Mouse (Mus musculus) MEL (cell line): ENCODE measurements around the gene Gm10803. TPM values are rescaled to one million over a fixed set of nuclear protein-coding genes. Genes with fewer than 3 reads are reported as not detected.

Experiments
- DNase-seq: peaks from one replicate; pipeline ENCODE4 v3.0.0; 2011; ENCODE audit warnings: low read depth, low spot score
- H3K27ac ChIP-seq: 2 replicates; pipeline ENCODE4 v1.5.1; 2012; ENCODE audit warnings: low read depth, mild to moderate bottlenecking, control low read depth, low read length, moderate library complexity; ENCODE audit not compliant: control insufficient read depth
- H3K27me3 ChIP-seq, 2 experiments: fragments of 150-350 bp in 1 of 2; sonication (generic) in 1 of 2; 2 replicates each; pipeline ENCODE4 v1.6.1; 2012; ENCODE audit warnings: low read length in 2 of 2, mild to moderate bottlenecking in 2 of 2, improper control_type of control experiment in 1 of 2, moderate library complexity in 1 of 2; ENCODE audit not compliant: insufficient read depth in 2 of 2, control insufficient read depth in 1 of 2
- H3K36me3 ChIP-seq, 2 experiments: 2 replicates each; pipeline ENCODE4 v1.6.1; 2012 to 2014; ENCODE audit warnings: low read length in 2 of 2, improper control_type of control experiment in 1 of 2, inconsistent platforms in 1 of 2, mild to moderate bottlenecking in 1 of 2; ENCODE audit not compliant: insufficient read depth in 2 of 2, control insufficient read depth in 1 of 2
- H3K4me1 ChIP-seq, 2 experiments: fragments of 150-350 bp in 1 of 2; sonication (generic) in 1 of 2; 2 replicates each; pipeline ENCODE4 v1.6.1; 2012; ENCODE audit warnings: low read length in 2 of 2, improper control_type of control experiment in 1 of 2, mild to moderate bottlenecking in 1 of 2; ENCODE audit not compliant: insufficient read depth in 2 of 2, control insufficient read depth in 1 of 2
- H3K4me3 ChIP-seq, 2 experiments: fragments of 150-350 bp in 1 of 2; sonication (generic) in 1 of 2; 2 replicates each; pipeline ENCODE4 v1.5.1; 2012; ENCODE audit warnings: low read depth in 2 of 2, low read length in 2 of 2, mild to moderate bottlenecking in 2 of 2, moderate library complexity in 2 of 2, control low read depth in 1 of 2, improper control_type of control experiment in 1 of 2; ENCODE audit not compliant: control insufficient read depth in 1 of 2, insufficient read depth in 1 of 2
- H3K79me2 ChIP-seq: 2 replicates; pipeline ENCODE4 v1.6.1; 2012; ENCODE audit warnings: mild to moderate bottlenecking, low read length, moderate library complexity; ENCODE audit not compliant: control insufficient read depth, poor library complexity, insufficient read depth
- H3K9ac ChIP-seq: 2 replicates; pipeline ENCODE4 v1.6.1; 2012; ENCODE audit warnings: low read depth, mild to moderate bottlenecking, control low read depth, low read length, moderate library complexity; ENCODE audit not compliant: control insufficient read depth, poor library complexity, severe bottlenecking
- H3K9me3 ChIP-seq: fragments of 150-350 bp; sonication (generic); replicated peaks from 2 replicates; pipeline ENCODE4 v1.6.1; 2012; ENCODE audit warnings: mild to moderate bottlenecking, low read length, improper control_type of control experiment, moderate library complexity; ENCODE audit not compliant: insufficient read depth
- BHLHE40 ChIP-seq: IDR thresholded peaks from 2 replicates; pipeline ENCODE4 v1.6.1; 2012; ENCODE audit warnings: low read depth, mild to moderate bottlenecking, inconsistent platforms, low read length, improper control_type of control experiment, borderline replicate concordance
- CHD1 ChIP-seq: IDR thresholded peaks from 2 replicates; pipeline ENCODE4 v1.6.1; 2012; ENCODE audit warnings: low read depth, mild to moderate bottlenecking, inconsistent platforms, low read length, improper control_type of control experiment
- CHD2 ChIP-seq: IDR thresholded peaks from 2 replicates; pipeline ENCODE4 v1.6.1; 2011; ENCODE audit warnings: low read length, improper control_type of control experiment
- ELF1 ChIP-seq: IDR thresholded peaks from 2 replicates; pipeline ENCODE4 v1.6.1; 2014; ENCODE audit warnings: low read depth, mild to moderate bottlenecking, inconsistent platforms, low read length, improper control_type of control experiment, moderate library complexity
- ETS1 ChIP-seq: IDR thresholded peaks from 2 replicates; pipeline ENCODE4 v1.6.1; 2012; ENCODE audit warnings: low read depth, mild to moderate bottlenecking, inconsistent platforms, low read length, improper control_type of control experiment, moderate library complexity
- GATA1 ChIP-seq: IDR thresholded peaks from 2 replicates; pipeline ENCODE4 v1.6.1; 2011; ENCODE audit warnings: low read depth, low read length, improper control_type of control experiment
- KAT2A ChIP-seq: conservative IDR thresholded peaks from 2 replicates; pipeline ENCODE4 v1.6.1; 2012; ENCODE audit warnings: low read depth, low read length, improper control_type of control experiment, inconsistent platforms
- MAFK ChIP-seq: IDR thresholded peaks from 2 replicates; pipeline ENCODE4 v1.6.1; 2011; ENCODE audit warnings: low read depth, mild to moderate bottlenecking, low read length, improper control_type of control experiment, borderline replicate concordance
- MAX ChIP-seq: IDR thresholded peaks from 2 replicates; pipeline ENCODE4 v1.6.1; 2011; ENCODE audit warnings: low read length, improper control_type of control experiment
- MAZ ChIP-seq: IDR thresholded peaks from 2 replicates; pipeline ENCODE4 v1.6.1; 2012; ENCODE audit warnings: low read depth, mild to moderate bottlenecking, inconsistent platforms, low read length, improper control_type of control experiment
- MEF2A ChIP-seq: IDR thresholded peaks from 2 replicates; pipeline ENCODE4 v1.6.1; 2014; ENCODE audit warnings: low read depth, mild to moderate bottlenecking, inconsistent platforms, low read length, improper control_type of control experiment; ENCODE audit not compliant: poor library complexity, insufficient replicate concordance, severe bottlenecking; ENCODE audit errors: extremely low read depth
- NELFE ChIP-seq: IDR thresholded peaks from 2 replicates; pipeline ENCODE4 v1.6.1; 2011; ENCODE audit warnings: low read depth, low read length, improper control_type of control experiment
- NRF1 ChIP-seq: IDR thresholded peaks from 2 replicates; pipeline ENCODE4 v1.6.1; 2014; ENCODE audit warnings: low read depth, mild to moderate bottlenecking, inconsistent platforms, low read length, improper control_type of control experiment, moderate library complexity; ENCODE audit not compliant: poor library complexity, insufficient read depth, severe bottlenecking
- POLR2A ChIP-seq, 2 experiments: IDR thresholded peaks; 2 replicates each; pipeline ENCODE4 v1.6.1; 2011 to 2012; ENCODE audit warnings: low read length in 2 of 2, mild to moderate bottlenecking in 2 of 2, control low read depth in 1 of 2, improper control_type of control experiment in 1 of 2, low read depth in 1 of 2, moderate library complexity in 1 of 2; ENCODE audit not compliant: control insufficient read depth in 1 of 2, insufficient read depth in 1 of 2, poor library complexity in 1 of 2
- POLR2AphosphoS2 ChIP-seq: IDR thresholded peaks from 2 replicates; pipeline ENCODE4 v1.6.1; 2011; ENCODE audit warnings: low read length, improper control_type of control experiment
- SMC3 ChIP-seq: IDR thresholded peaks from 2 replicates; pipeline ENCODE4 v1.6.1; 2011; ENCODE audit warnings: low read depth, low read length, improper control_type of control experiment
- UBTF ChIP-seq: IDR thresholded peaks from 2 replicates; pipeline ENCODE4 v1.6.1; 2012; ENCODE audit warnings: low read depth, mild to moderate bottlenecking, inconsistent platforms, low read length, improper control_type of control experiment, moderate library complexity, borderline replicate concordance; ENCODE audit not compliant: insufficient read depth
- USF1 ChIP-seq: IDR thresholded peaks from 2 replicates; pipeline ENCODE4 v1.6.1; 2014; ENCODE audit warnings: low read depth, mild to moderate bottlenecking, inconsistent platforms, low read length, improper control_type of control experiment, moderate library complexity
- ZC3H11A ChIP-seq: IDR thresholded peaks from 2 replicates; pipeline ENCODE4 v1.6.1; 2012; ENCODE audit warnings: low read depth, mild to moderate bottlenecking, inconsistent platforms, low read length, improper control_type of control experiment
- ZNF384 ChIP-seq: IDR thresholded peaks from 2 replicates; pipeline ENCODE4 v1.6.1; 2012; ENCODE audit warnings: low read depth, mild to moderate bottlenecking, inconsistent platforms, low read length, improper control_type of control experiment
- polyA plus RNA-seq, 2 experiments: library from polyadenylated mRNA; stranded (reverse) in 1 of 2; unstranded in 1 of 2; fragments of >175 nt in 1 of 2; fragments of >200 nt in 1 of 2; gene quantifications; 2 replicates each; pipeline versions ENCODE4 v1.2.1 to v1.2.4; 2012; ENCODE audit warnings: low replicate concordance in 2 of 2, low read depth in 1 of 2; ENCODE audit not compliant: insufficient read length in 2 of 2, insufficient read depth in 1 of 2, missing spikeins in 1 of 2
- total RNA-seq: library from RNA; depleted of rRNA; stranded (reverse); fragments of 300-350 nt; gene quantifications from 2 replicates; pipeline ENCODE4 v1.2.3, GENCODE M21; 2012

Gene Gm10803
- total and polyA plus RNA-seq, 3 experiments: not detected

DNA sequence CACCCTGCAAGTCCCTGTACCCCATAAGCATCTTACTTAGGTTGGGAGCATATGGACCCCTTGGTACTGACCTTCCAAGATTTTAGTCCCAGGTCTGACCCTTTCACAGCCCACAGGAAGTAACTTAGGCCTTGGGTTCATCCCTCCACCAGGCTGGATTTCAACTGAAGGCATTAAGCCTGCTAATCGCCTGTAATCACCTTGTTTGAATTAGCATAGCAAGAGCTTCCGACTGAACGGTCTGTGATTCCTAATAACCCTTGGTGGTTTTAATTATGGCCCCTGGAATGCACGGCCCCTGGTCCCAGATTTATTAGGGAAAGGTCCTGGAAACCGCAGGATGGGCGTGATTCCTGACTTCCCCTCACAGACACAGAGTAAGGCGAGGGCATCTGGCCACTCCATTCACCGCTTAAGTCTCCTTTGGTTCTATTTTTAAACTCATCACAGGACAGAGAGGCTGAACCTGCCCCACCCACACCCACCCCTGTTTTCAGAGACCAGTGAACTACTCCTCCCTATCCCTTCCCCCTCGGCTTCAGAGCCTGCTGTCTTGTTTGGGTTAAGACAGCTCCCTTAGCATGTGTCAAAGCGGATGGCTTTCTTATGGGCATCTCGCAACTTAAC is 31.9 kb downstream of the Gm10803 start:
- no peaks in the 10 kb centered on the region for H3K4me1 ChIP-seq

DNA sequence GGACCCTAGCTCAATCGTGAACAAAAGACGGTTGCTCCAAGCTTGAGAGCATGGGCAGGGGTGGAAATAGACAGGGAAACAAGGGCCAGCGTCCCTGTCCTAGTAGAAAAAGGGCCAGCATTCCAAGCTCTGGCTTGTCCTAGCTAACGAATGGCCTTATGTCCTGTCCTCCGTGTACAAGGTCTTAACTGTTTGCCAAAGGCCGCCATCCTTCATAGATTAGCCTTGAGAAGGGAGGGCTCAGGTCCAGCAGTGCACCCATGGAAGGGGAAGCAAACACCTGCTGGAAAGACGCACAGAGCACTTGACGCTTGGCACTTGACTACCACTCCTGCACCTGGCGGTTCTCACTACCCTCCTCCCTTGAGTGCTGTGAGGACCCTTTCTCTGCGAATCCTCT is 32.8 kb downstream of the Gm10803 start:
- H3K27ac ChIP-seq: no peak overlapping the region
- H3K27me3 ChIP-seq: no peaks in the 10 kb centered on the region; a peak in 1 of 4 replicates
- H3K4me3 ChIP-seq: no peak overlapping the region
- no peaks in the 10 kb centered on the region for H3K9me3 ChIP-seq
- TF ChIP-seq POLR2AphosphoS2: no peak
- TF ChIP-seq MAX: no peak
- TF ChIP-seq, all 39 proteins: peak for 0
- no peak for DNase-seq
- H3K9ac ChIP-seq: no peak overlapping the region
- H3K79me2 ChIP-seq: no peaks in the 10 kb centered on the region
- H3K36me3 ChIP-seq: no peaks in the 10 kb centered on the region
- no peaks in the 10 kb centered on the region for H3K4me1 ChIP-seq

More for the DNA sequence above, 31.9 kb downstream of the Gm10803 start:
- Histone ChIP-seq H3K27me3 (no peaks in the 10 kb centered on the region), H3K36me3 (no peaks in the 10 kb centered on the region), H3K4me3 (no peak overlapping the region), H3K79me2 (no peaks in the 10 kb centered on the region), H3K9ac (no peak overlapping the region), H3K27ac (no peak overlapping the region), H3K9me3 (no peaks in the 10 kb centered on the region)
- DNase-seq: no peak
- TF ChIP-seq CHD2 (no peak), MAZ (no peak), GATA1 (no peak)

DNA sequence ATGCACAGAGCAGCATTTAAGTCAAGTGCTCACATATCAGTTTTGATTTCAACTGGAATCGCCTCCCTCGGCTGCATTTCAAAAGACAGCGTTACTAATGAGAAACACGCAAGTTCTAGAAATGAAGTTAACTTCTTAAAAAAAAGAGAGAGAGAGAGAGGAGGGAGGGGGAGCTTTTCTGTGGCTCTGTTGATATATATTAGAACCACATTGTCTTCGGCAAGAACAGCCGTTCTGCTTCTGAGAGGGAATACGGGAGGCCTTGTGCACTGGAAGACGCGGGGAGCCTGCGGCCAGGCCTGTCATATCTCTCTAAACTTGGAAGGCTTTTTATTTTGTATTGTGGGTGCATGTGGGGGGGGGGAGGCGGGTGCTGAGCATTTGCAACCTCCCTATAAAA is 36.8 kb downstream of the Gm10803 start:
- Histone ChIP-seq H3K36me3 (no peaks in the 10 kb centered on the region), H3K9me3 (no peaks in the 10 kb centered on the region), H3K27ac (no peak overlapping the region), H3K9ac (no peak overlapping the region), H3K79me2 (no peaks in the 10 kb centered on the region), H3K27me3 (peaks cover 0 to 3% of the 10 kb centered on the region in 2 experiments; a peak in 1 of 4 replicates), H3K4me3 (no peak overlapping the region), H3K4me1 (no peaks in the 10 kb centered on the region)
- DNase-seq: no peak
- no peak for TF ChIP-seq NRF1
- no peak for TF ChIP-seq ETS1
- TF ChIP-seq BHLHE40: no peak

DNA sequence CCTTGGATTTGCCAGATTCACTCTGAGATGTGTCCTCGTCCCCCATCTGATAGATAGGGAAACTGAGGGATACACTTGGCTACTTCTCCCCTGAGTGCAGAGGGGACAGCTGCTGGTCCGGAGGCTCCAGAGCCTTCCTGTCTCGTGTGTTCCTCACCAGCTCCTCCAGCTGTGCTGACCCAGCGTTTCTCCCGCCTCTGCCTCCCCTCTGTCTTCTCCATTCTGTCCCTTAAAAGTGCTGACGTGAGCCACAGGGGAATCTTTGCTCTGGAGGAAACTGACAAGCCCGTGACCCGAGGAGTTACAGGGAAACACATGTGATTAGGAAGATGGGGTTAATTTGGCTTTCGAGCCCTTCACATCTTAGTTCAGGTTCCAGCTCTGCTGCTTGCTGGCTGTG is 39.4 kb downstream of the Gm10803 start:
- no peak overlapping the region for H3K27ac ChIP-seq
- H3K9me3 ChIP-seq: no peaks in the 10 kb centered on the region
- H3K9ac ChIP-seq: no peak overlapping the region
- H3K79me2 ChIP-seq: no peaks in the 10 kb centered on the region
- no peaks in the 10 kb centered on the region for H3K36me3 ChIP-seq
- no peak for DNase-seq
- H3K4me3 ChIP-seq: no peak overlapping the region
- H3K27me3 ChIP-seq: peaks cover 0 to 3% of the 10 kb centered on the region in 2 experiments; a peak in 1 of 4 replicates
- H3K4me1 ChIP-seq: no peaks in the 10 kb centered on the region
- TF ChIP-seq USF1: no peak
- no peak for TF ChIP-seq MEF2A
- TF ChIP-seq KAT2A: no peak
- TF ChIP-seq GATA1: no peak
- TF ChIP-seq NELFE: no peak
- TF ChIP-seq MAFK: no peak
- no peak for TF ChIP-seq UBTF
- TF ChIP-seq SMC3: no peak
- TF ChIP-seq ZC3H11A: no peak
- TF ChIP-seq ELF1: no peak
- TF ChIP-seq POLR2A (IDR thresholded peaks at IDR 0.05; ENCODE audit: control insufficient read depth in 1 of 2, insufficient read depth in 1 of 2, low read depth in 1 of 2, low read length in 2 of 2, poor library complexity in 1 of 2): no peak
- no peak for TF ChIP-seq CHD2
- no peak for TF ChIP-seq CHD1
- no peak for TF ChIP-seq ZNF384
